Mouse (Mus musculus) heart, embryonic 10.5 days (tissue): Measurements from ENCODE around the gene Nsrp1. TPM values are rescaled to one million over a fixed set of nuclear protein-coding genes. Genes with fewer than 3 reads are reported as not detected.
A peak's percentile ranks its signal among the peaks of the same experiment; 100 is the strongest.
"Not testable (repeated sequence)": the region's sequence is repeated elsewhere in the genome, so short reads cannot be mapped to it uniquely, and the experiment has no call there.

Source experiments
- DNase-seq: peaks from one replicate; pipeline ENCODE4 v3.0.0-alpha.2; 2017; ENCODE audit warnings: low spot score
- H3K27ac ChIP-seq: fragments of 300-500 bp; sonication (generic); 2 replicates; pipeline ENCODE4 v1.5.1; 2016; ENCODE audit warnings: mild to moderate bottlenecking
- H3K27me3 ChIP-seq: fragments of 300-500 bp; sonication (generic); 2 replicates; pipeline ENCODE4 v1.6.1; 2016; ENCODE audit warnings: mild to moderate bottlenecking; ENCODE audit not compliant: poor library complexity, insufficient read depth, severe bottlenecking
- H3K36me3 ChIP-seq: fragments of 300-500 bp; sonication (generic); 2 replicates; pipeline ENCODE4 v1.6.1; 2016; ENCODE audit warnings: mild to moderate bottlenecking, moderate library complexity
- H3K4me1 ChIP-seq: fragments of 300-500 bp; sonication (generic); 2 replicates; pipeline ENCODE4 v1.6.1; 2016; ENCODE audit warnings: mild to moderate bottlenecking
- H3K4me3 ChIP-seq: fragments of 300-500 bp; sonication (generic); 2 replicates; pipeline ENCODE4 v1.5.1; 2016; ENCODE audit warnings: mild to moderate bottlenecking, moderate library complexity
- H3K9me3 ChIP-seq: fragments of 300-500 bp; sonication (generic); 2 replicates; pipeline ENCODE4 v1.6.1; 2016; ENCODE audit warnings: mild to moderate bottlenecking, moderate library complexity
- whole genome bisulfite sequencing: fragments of 180-500 bp; shearing (Covaris S2); methylation state at CpG from one replicate; pipeline ENCODE4 v1.1.7; 2016; 5-methylcytosine and 5-hydroxymethylcytosine counted together
- polyA plus RNA-seq: library from polyadenylated mRNA; unstranded; fragments of >200 nt; fragmentation: Nextera tagmentation; extraction: Ambion mirVana; gene quantifications from 2 replicates; pipeline ENCODE4 v1.2.1, GENCODE M21; 2016

The Nsrp1 gene
- polyA plus RNA-seq = 42.5 and 51.3 TPM in 2 replicates

DNA sequence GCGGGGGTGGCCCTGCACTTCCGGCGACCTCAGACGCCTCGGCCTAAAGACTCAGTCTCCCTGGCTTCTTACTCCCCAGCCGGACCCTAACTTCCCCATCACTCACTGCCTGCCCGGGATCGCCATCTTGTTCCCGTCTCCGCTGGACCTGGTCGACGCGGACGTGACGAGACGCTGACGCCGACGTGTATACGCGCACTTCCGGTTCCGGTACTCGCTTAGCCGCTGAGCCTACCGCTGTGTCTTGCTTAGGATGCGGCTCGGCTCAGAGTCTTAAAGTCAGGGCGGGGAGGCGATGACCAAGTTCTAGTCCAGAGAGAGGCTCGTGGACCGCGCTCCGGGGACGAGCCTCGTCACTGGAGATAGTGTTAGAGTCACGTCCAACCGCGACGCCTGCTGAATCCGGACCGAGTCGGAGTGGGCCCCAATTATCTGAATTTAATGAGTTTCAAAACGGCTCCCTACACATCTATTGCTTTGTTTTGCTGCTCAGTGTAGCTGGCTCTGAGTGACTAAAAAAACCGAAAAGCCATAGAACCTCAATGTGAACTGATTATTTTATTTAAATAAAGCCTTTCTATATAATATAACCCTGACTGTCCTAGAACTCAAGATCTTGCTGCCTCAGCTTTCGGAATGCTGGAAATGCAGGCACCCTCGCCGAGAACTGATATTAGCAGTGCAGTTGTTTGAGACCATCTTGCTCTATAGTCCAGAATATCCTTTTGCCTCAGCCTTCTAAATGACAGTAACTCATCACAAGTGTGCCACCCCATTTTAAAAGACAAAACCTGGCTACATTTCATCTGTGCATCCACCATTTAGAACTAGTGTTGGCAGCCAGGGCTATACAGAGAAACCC is at the start of gene Nsrp1:
Gene Nsrp1, minus strand, starts transcription at position 163 of the 862 bp plus-strand sequence.
- DNase-seq = peak; percentile 97
- Histone ChIP-seq H3K36me3 (peaks cover 28% of the 10 kb centered on the region), H3K9me3 (no peaks in the 10 kb centered on the region), H3K4me1 (0 out of 2 replicates have a peak, but pooled peaks cover 3% of the 10 kb centered on the region), H3K27ac (peak within 1 kb of the TSS; percentile 96), H3K4me3 (peak within 1 kb of the TSS; percentile 91), H3K27me3 (peaks cover 17% of the 10 kb centered on the region; the same call in 1 of the 2 replicates)
- WGBS = 4% methylated on average over 48 of the region's 48 CpGs

DNA sequence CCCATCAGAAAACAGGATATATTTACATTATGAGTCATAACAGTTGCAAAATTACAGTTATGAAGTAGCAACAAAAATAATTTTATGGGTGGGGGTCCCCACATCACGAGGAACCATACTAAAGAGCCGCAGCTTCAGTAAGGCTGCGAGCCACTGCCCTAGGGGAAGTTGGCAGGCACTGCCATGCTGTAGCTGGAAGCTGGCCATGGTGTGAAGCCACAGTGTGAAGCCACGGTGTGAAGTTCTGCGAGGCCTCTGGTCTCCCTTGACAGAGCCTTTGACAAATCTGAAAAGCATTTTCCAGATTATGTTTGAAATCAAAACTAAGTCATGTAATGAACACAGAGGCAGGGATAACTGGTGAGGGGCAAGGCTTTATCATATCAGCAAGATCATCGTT is 32.9 kb upstream of the Nsrp1 start:
- peak; percentile 36 for DNase-seq
- H3K9me3 ChIP-seq = no peaks in the 10 kb centered on the region
- H3K27ac ChIP-seq = no peak overlapping the region
- no peaks in the 10 kb centered on the region for H3K27me3 ChIP-seq
- no peaks in the 10 kb centered on the region for H3K4me1 ChIP-seq
- WGBS = 81% methylated on average over 6 of the region's 6 CpGs
- no peaks in the 10 kb centered on the region for H3K36me3 ChIP-seq
- H3K4me3 ChIP-seq = no peak overlapping the region

DNA sequence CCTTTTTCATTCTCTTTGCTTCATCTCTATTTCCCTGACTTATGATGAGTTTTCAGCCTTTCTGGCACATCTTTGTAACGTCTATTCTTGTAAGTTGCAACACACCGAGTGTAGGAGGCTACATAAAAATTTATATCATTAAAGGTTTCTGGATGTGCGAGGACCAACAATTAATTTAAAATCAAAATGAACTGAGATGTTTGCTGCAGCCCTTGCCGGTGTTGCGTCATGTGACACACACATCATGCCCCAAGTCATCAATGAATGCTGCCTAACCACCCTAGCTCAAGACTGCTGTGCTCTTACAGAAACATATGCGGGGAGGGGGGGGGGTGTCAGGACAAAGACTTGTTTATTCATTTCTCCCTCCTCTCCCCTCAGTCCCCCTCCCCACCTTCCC is 30.2 kb upstream of the Nsrp1 start:
- no peaks in the 10 kb centered on the region for H3K36me3 ChIP-seq
- WGBS = 88% methylated on average over 6 of the region's 6 CpGs

DNA sequence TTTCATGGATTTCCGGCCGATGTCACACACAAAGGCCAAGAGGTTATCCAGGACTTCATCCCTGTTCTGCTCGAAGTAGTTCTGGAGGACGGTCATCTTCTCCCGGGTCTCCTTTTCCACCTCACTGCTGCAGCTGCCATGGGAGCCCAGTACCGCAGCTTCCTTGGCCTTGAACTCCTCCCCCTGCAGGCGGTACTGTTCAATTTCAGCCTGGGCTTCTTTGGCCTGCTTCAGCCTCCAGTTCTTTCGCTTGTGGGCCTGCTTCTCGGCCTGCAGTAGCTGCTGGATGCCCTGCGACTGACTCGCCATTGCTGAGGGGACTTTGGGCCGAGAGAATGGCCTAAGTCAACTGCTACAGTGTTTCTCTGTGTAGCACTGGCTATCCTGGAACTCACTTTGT is 29.6 kb upstream of the Nsrp1 start:
- not testable (repeated sequence) for H3K9me3 ChIP-seq, H3K27me3 ChIP-seq, H3K36me3 ChIP-seq, DNase-seq, H3K4me3 ChIP-seq, H3K27ac ChIP-seq, H3K4me1 ChIP-seq
- WGBS = 77% methylated on average over 12 of the region's 12 CpGs

More for the DNA sequence above, 30.2 kb upstream of the Nsrp1 start:
- Histone ChIP-seq H3K4me3 (no peak overlapping the region), H3K27ac (no peak overlapping the region), H3K27me3 (no peaks in the 10 kb centered on the region), H3K9me3 (no peaks in the 10 kb centered on the region), H3K4me1 (no peaks in the 10 kb centered on the region)
- DNase-seq = no peak

DNA sequence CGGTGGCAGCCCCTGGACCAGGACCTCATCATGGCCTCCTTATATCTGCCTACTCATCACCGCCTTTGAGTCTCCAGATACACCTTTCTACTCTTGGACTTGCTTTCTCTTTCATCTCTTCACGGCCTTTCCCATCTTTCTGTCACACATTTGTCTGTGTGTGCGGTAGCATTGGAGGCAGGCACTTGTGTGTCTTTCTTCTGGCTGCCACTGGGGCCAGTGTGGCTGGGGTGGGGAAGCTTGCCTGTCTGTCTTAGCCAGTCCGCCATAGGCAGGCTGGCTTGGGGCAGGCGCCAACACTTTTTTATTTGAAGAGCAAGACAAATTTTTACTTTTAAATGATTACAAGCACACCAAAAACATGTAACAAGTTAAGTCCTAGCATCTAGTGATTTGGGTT is 28.7 kb upstream of the Nsrp1 start:
- WGBS = 90% methylated on average over 6 of the region's 6 CpGs
- Histone ChIP-seq H3K27me3 (no peaks in the 10 kb centered on the region), H3K4me3 (no peak overlapping the region), H3K27ac (no peak overlapping the region), H3K9me3 (no peaks in the 10 kb centered on the region), H3K4me1 (no peaks in the 10 kb centered on the region), H3K36me3 (no peaks in the 10 kb centered on the region)
- no peak for DNase-seq

DNA sequence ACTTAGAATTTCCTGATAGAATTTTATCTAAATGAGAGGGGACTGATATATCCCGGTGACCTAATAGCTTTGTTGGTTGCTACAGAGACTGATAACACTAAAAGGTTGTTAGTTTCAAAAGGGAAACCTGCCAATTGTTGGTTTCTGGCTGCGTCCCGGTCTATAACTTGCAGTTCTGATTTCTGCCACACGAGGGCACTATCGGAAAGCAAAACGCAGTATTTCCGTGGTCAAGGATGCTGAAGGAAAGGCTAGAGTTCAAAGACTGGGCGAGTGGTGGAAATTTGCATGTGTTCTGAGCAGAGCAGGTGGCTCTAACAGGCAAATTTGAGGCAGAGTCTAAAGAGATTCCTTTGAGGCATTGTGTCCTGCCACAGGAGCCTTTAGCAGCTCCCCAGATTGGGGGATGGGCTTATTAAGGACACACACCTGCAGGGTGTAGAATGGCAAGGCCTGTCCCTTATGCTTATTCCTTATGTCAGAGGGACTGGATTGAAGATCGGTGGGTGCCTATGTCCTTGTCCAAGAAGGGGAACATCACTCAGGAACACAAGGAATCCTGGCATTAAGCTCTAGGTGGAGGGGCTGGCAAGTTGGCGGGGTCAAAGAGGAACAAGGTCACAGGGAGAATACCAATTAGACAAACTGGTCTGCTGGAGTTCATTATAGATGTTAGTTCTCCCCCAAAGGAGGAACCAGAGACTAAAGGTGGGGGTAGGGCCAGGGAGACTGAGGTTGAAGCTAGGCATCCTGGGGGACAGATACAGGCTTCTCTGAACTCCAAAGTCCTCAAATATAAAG is 22.1 kb upstream of the Nsrp1 start:
- DNase-seq = peak; percentile 87
- Histone ChIP-seq H3K4me1 (peaks cover 15% of the 10 kb centered on the region), H3K27me3 (peaks cover 6% of the 10 kb centered on the region; the same call in 1 of the 2 replicates), H3K4me3 (no peak overlapping the region), H3K27ac (no peak overlapping the region), H3K36me3 (no peaks in the 10 kb centered on the region), H3K9me3 (no peaks in the 10 kb centered on the region)
- WGBS = 14% methylated on average over 10 of the region's 10 CpGs

DNA sequence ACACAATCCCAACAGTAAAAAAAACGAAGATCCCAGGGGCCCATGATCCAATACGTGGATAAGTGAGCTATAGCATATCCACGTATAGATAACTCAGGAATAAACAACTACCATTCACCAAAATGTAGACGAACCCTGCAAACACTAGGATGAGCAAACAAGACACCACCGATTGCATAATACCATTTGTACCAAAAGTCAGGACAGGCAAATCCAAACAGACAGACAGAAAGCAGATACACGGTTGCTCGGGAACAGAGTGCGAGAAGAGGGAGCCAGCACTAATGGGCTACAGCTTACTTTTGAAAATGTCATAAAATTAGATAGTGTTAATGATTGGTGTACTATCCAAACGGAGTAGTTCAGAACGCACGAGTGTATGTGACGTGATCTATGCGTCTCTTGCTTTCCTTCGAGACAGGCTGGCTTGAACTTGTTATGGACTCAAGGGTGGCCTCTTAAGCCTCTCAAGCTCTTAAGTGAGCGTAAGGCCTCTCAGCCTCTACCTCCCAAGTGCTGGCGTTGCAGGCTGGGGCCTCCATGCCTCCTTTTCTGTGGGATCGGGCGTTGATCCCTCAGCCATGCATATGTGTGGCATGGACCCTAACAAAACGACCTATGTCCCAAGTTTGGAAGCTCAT is 20.2 kb upstream of the Nsrp1 start:
- no peak overlapping the region for H3K4me3 ChIP-seq
- H3K27ac ChIP-seq = no peak overlapping the region
- DNase-seq = peak; percentile 47
- no peaks in the 10 kb centered on the region for H3K36me3 ChIP-seq
- no peaks in the 10 kb centered on the region for H3K9me3 ChIP-seq
- peaks cover 15% of the 10 kb centered on the region for H3K4me1 ChIP-seq
- 68% methylated on average over 19 of the region's 19 CpGs for WGBS
- H3K27me3 ChIP-seq = peaks cover 6% of the 10 kb centered on the region; the same call in 1 of the 2 replicates

DNA sequence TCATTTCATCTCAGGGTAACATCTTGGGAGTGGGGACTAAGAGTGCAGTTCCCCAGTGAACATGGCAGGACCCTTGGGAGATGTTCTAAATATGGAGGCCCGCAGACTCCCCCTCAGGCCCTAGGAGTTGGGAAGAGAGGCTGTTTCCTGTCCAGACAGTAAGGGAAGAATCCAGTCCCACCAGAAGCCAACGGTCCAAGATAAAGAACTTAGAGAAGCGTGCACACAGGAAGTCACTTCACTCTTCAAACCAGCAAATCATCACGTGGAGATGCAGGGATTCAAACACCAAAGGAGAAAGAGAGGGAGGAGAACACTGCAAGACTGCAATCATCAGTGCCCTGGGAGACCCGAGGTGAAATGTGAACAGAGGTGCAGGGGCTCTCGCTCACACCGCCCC is 18.8 kb upstream of the Nsrp1 start:
- Histone ChIP-seq H3K4me1 (peaks cover 15% of the 10 kb centered on the region), H3K27me3 (peaks cover 6% of the 10 kb centered on the region; the same call in 1 of the 2 replicates), H3K9me3 (no peaks in the 10 kb centered on the region), H3K4me3 (no peak overlapping the region), H3K27ac (peak overlapping the region; percentile 36; the same call in 1 of the 2 replicates), H3K36me3 (no peaks in the 10 kb centered on the region)
- WGBS = 45% methylated on average over 7 of the region's 7 CpGs
- no peak for DNase-seq

DNA sequence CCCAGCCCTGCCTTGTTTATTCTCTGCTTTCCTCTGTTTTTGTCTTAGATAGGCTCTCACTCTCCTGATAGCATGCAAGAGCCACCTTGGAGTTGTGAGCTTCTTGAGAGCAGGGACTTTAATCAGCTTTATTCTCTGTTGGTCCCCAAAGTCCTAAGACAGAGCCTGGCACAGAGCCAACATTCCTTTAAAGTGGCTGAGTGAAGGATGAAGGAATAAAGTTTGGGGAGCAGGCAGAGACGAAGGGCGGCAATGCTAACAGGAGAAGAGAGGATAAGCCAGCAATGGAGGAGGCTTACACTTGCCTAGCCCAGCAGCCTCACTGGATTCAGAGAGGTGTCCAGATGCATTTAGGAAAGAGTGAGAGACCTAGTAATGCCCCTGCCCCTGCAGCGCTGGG is 18.3 kb upstream of the Nsrp1 start:
- no peaks in the 10 kb centered on the region for H3K9me3 ChIP-seq
- H3K4me1 ChIP-seq = peaks cover 15% of the 10 kb centered on the region
- no peak overlapping the region for H3K4me3 ChIP-seq
- 65% methylated on average over 3 of the region's 3 CpGs for WGBS
- H3K27me3 ChIP-seq = peaks cover 6% of the 10 kb centered on the region; the same call in 1 of the 2 replicates
- H3K27ac ChIP-seq = peak overlapping the region; percentile 36; the same call in 1 of the 2 replicates
- no peaks in the 10 kb centered on the region for H3K36me3 ChIP-seq
- DNase-seq = no peak

DNA sequence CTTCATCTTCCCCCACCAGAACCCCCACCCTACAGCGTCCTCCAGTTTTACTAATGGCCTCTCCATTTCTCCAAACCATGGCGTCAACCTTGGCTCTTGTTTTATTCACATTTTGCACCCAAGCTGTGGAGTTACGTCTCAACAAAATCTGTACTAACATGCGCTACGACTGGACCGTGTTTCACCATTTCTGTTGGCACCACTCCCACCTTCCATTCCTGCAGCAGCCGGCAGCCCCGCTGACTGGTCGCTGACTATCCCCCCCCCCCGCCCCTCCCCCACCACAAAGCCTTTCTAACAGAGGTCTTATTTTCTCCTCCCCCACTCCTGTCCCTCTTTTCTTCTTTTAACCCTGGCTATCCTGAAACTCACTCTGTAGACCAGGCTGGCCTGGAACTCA is 17.0 kb upstream of the Nsrp1 start:
- Histone ChIP-seq H3K9me3 (no peaks in the 10 kb centered on the region), H3K36me3 (no peaks in the 10 kb centered on the region), H3K4me3 (no peak overlapping the region), H3K27me3 (peaks cover 6% of the 10 kb centered on the region; the same call in 1 of the 2 replicates), H3K27ac (no peak overlapping the region), H3K4me1 (peaks cover 15% of the 10 kb centered on the region)
- no peak for DNase-seq
- 64% methylated on average over 10 of the region's 10 CpGs for WGBS

DNA sequence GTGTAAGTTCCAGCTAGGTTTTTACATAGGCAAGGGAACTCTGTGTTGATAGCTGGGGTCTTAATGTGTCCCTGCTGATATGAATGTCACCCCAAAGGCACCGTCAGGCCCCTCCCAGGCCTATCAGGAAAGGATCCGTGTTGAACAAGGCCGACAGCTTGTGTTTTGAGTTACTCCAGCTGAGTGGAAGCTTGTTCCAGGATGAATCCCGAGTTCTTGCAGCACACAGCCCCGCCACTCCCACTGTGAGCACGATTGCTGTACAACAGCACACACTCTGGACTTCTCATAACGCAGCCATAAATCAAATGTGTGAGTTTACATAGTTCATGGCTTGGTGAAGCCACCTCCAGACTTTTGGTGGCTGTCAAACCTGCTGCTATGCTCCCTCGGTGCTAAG is 15.9 kb upstream of the Nsrp1 start:
- H3K4me3 ChIP-seq = no peak overlapping the region
- no peak overlapping the region for H3K27ac ChIP-seq
- H3K36me3 ChIP-seq = no peaks in the 10 kb centered on the region
- DNase-seq = no peak
- H3K9me3 ChIP-seq = no peaks in the 10 kb centered on the region
- peaks cover 2% of the 10 kb centered on the region; the same call in 1 of the 2 replicates for H3K27me3 ChIP-seq
- peaks cover 15% of the 10 kb centered on the region for H3K4me1 ChIP-seq
- whole genome bisulfite sequencing = 66% methylated on average over 8 of the region's 8 CpGs

DNA sequence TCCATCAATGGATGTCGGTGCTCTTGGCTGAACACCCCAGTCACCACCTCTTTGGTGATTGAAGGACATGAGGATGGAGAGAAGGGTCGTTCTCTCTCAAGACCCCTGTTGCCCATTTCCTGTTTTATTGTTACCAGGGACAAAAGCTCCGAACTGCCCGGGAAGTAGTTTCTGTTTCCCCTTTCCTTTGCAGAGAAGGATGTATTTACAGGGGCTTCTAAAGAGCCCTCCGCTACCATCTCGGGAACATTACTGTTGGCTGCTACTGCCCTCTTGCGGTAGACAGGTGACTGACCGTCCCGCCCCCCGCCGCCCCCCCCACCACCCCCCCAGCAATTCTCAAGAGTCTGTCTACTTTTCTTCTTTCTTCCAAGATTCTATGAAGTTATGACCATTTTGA is 15.0 kb upstream of the Nsrp1 start:
- Histone ChIP-seq H3K36me3 (no peaks in the 10 kb centered on the region), H3K9me3 (no peaks in the 10 kb centered on the region), H3K27ac (no peak overlapping the region), H3K4me1 (peaks cover 15% of the 10 kb centered on the region), H3K27me3 (no peaks in the 10 kb centered on the region), H3K4me3 (peak overlapping the region; percentile 45)
- DNase-seq = no peak
- 2% methylated on average over 11 of the region's 11 CpGs for WGBS
